Mouse (Mus musculus): ENCODE measurements at regions not wholly inside any gene's neighbourhood (a gene's known extent, or its start where the extent isn't known, plus 50 kb on each side); places are given as distances from the start of the nearest gene placed in this dataset.

- intact Hi-C loops (cut with DNase I): loop anchor here (5.0 to 10.0 kb wide), 4 partner anchors 185 to 267 kb away; no protein-coding TSS in a partner anchor
- DNase-seq (ENCODE audit: low spot score in 2 of 2): peak in 1 of 2 experiments; percentile 13
Observed at GRCm38 (mm10) chr11:55789638-55790037, 181.6 kb upstream of the Glra1 start.

- DNase-seq (ENCODE audit: low spot score in 2 of 2): no peak
- intact Hi-C loops (cut with DNase I): no loop called here
Observed at GRCm38 (mm10) chr11:55781044-55781443, 173.0 kb upstream of the Glra1 start.

- intact Hi-C loops (cut with DNase I): no loop called here
- no peak for DNase-seq (ENCODE audit: low spot score in 2 of 2)
Observed at GRCm38 (mm10) chr11:55780011-55780410, 172.0 kb upstream of the Glra1 start.

- intact Hi-C loops (cut with DNase I): no loop called here
Observed at GRCm38 (mm10) chr11:55773283-55773682, 165.3 kb upstream of the Glra1 start.

GRCm38 (mm10) chr11:55772538-55772937, 164.5 kb upstream of the Glra1 start:
- intact Hi-C loops (cut with DNase I): no loop called here
- no peak for DNase-seq (ENCODE audit: low spot score in 2 of 2)

More at GRCm38 (mm10) chr11:55773283-55773682, 165.3 kb upstream of the Glra1 start:
- no peak for DNase-seq (ENCODE audit: low spot score in 2 of 2)

GRCm38 (mm10) chr11:55772107-55772506, 164.1 kb upstream of the Glra1 start:
- peak; percentile 15 to 57 for DNase-seq (ENCODE audit: low spot score in 2 of 2)
- intact Hi-C loops (cut with DNase I): no loop called here

- intact Hi-C loops (cut with DNase I): no loop called here
- DNase-seq (ENCODE audit: low spot score in 2 of 2): no peak
Observed at GRCm38 (mm10) chr11:55764846-55765245, 156.8 kb upstream of the Glra1 start.
